Mouse (Mus musculus): ENCODE measurements at regions not wholly inside any gene's neighbourhood (a gene's known extent, or its start where the extent isn't known, plus 50 kb on each side); places are given as distances from the start of the nearest gene placed in this dataset.

DNA sequence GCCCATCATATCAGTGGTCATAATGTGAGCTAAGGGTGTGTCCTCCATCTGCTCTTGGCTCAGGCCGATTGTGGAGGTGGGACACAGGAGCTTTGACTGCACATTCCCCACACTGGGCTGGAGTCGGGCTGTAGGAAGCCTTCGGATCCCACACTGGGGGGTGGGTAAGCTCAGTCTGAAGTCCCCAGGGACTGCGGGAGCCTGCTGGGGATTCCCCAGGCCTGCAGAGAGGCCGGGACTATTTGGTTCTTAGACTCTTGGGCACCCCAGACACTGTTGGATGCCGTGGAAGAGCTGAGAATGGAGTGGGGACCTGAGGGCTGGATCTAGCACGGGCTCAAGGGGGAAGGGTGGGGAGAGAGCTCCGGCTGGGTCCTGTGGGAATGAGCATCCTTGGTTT, 547.1 kb upstream of the Nrp1 start:
- no peak for DNase-seq

DNA sequence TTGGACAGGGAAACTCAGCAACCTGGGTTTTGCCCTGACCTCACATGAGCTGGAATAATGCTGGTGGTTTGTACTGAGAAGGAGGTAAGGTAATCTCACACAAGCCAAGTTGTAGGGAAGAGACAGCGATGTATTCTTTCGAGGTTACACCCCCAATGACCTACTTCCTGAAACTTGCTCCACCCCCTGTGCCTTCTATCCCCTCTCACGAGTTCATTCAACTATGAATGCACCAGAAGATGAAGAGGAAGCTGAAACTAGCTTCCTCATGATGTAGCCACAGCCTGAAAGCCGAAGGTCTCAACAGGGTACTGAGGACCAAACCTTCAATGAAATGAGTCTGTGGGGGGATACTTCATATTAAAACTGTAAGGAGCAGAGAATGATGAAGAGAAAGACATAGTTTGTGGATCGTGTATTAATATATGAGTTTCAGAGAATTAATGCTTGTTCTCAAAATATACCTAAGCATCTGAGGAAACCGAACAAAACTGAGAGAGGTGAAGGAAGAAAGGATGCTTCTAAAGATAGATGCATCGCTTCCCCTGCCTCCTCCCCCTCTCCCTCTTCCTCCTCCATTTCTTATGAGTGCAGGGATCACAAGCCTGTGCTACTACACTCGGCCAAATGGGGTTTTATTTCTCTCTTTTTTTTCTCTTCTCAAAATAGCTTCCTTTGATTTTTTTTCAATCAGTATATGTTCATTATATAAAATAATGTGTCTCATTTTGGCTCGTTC, 543.5 kb upstream of the Nrp1 start:
- no peak for DNase-seq

DNA sequence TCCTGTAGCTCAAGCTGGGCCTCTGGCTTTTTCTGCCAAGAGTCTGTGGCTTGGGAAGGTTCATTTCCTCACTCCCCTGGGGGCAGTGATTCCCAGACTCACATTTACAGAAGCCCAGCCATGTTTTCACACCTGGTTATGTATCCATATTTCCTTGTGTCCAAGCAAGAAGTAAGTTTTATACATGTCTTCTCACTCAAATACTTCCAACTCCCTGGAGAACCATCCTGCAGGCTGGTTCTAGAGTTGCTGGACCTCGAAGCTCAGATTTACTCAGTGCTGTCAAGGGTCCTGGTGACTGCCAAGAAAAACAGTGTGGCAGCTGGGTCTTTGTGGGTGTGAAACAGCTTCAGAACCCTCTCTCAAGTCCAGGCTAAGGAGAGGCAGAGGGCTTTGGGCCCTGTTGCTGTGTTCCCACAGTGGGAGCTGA, 537.6 kb upstream of the Nrp1 start:
- no peak for DNase-seq

DNA sequence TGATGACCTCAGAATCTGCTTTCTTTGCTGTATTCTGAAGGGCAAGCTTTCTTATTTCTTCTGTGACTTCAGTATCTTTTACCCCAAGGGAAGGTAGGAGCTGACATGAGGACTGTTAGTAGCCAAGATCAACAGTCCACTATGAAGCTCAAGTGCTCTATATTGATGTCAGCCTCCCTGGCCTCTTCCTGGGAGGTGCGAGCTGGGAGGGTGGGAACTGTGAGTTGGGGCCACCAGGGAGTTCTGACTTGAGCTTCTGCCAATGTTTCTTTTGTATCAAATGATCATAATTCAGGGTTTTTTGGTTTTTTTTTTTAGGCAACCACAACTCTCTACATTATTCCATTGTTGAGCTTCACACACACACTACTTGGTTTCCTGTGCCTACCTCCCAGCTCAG, 536.8 kb upstream of the Nrp1 start:
- DNase-seq: no peak

DNA sequence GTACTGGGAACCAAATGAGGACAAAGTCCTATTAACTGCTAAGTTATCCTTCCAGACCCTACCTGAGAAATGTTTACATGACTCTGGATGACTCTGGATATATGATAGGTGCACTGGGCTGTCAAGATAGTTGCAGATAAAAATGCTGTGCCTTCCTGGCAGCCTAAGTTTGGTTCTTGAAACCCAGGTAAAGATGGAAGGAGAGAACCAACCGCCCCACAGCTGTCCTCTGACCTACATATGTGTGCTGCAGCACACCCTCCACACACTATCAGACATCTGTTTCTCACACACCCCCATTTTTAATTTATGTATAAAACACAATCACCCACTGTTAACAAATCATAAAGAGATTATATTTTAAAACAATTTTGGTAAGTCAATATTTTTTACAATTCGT, 533.4 kb upstream of the Nrp1 start:
- DNase-seq: no peak

DNA sequence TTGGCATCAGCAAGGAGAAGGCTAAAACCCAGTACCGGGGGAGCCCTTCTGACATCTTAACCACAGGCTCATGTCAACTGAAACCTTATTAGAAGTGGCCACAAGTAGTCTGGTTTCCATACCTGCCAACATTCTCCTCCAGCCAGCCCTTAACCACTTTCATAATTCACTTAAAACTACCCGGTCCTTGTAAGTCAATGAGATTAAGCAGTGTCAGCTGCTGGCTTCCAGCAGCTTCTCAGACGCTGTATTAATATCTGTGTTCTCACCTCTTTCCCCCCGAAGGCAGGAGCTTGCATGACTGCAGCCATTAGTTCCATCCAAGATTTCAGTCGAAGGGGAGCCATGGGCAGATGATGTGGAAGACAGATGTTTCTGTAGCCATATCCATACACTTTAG, 530.6 kb upstream of the Nrp1 start:
- no peak for DNase-seq

DNA sequence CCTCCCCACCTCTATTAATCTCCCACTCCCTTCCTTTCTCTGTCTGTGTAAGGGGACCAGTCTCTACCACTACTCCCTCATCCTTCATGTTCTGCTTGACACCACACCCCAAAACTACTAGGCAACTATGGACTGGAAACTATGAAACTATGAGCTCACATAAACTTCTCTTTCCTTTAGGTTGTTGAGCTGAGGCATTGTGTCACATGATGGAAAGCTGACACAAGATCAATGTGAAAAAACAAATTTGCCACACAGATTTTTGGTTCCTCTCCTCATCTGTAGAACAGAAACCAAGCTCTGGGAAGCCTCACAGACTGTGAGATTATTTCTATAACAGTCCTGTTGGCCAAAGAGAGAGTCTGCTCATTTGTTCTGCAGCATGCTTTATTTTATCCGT, 528.7 kb upstream of the Nrp1 start:
- no peak for DNase-seq

DNA sequence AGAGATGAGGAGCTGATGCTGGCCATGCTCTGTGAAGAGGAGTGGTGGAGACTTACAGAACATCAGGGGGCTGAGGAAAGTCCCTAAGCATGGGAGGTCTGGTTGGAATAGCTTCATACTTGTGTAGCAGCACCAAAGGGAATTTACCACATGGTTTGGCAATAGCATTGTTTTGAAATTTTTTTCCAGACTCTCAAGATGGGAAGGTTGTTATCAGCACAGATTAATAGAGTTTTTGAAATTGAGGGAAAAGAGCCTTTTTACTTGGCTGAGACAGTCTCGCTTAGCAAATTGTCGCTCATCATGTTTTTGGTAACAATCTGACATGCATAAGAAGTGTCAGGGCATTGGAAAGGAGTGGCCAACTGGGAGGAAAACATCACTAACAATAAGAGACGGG, 524.4 kb upstream of the Nrp1 start:
- no peak for DNase-seq

DNA sequence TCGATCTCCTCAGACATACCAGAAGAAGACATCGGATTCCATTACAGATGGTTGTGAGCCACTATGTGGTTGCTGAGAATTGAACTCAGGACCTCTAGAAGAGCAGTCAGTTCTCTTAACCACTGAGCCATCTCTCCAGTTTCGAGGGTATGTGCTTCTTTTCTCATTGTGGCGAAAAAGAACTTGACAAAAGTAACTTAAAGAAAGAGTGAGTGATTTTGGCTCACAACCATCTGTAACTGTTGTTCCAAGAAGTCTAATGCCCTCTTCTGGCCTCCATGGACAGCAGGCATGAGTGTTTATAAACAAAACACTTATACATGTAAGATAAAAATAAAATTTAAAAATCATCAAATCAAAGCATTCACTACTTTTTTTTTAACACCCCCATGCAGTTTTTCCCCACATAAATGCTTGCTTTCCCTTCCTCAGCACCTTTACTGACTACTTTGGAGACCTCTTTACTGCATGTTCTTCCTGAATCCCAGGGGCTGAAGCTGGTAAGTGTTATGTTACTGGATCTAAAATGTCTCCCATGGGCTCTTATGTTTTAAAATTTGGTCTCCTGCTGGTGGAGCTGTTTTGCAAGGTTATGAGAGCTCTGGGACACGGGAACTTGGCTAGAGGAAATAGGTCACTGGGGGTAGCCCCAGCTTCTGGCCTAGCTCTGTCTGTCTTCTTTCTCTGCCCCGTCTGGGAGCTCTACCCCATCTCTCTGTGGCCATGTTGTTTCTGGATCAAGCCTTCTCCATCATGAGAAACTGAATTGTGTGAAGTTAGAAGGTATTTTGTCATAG, 521.8 kb upstream of the Nrp1 start:
- DNase-seq: peak in 1 of 2 experiments; percentile 14

DNA sequence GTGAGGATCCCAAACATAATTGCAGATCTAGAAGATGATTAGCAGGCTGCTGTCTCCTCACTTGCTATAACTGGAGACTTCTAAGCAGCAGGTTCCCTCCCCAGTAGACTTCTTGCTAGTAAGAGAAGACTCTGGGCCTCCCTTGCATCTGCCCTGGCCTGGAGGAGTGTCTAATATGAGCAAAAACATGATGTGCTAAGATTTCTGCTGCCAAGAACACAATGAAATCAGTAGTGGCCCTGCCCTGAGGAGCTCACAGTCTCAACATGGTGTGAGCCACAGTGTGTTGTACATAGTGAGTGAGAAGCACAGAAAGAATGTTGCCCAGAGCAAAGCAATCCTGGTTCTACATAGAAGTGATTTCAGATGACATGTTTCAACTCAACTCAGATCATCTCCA, 520.1 kb upstream of the Nrp1 start:
- DNase-seq: no peak

DNA sequence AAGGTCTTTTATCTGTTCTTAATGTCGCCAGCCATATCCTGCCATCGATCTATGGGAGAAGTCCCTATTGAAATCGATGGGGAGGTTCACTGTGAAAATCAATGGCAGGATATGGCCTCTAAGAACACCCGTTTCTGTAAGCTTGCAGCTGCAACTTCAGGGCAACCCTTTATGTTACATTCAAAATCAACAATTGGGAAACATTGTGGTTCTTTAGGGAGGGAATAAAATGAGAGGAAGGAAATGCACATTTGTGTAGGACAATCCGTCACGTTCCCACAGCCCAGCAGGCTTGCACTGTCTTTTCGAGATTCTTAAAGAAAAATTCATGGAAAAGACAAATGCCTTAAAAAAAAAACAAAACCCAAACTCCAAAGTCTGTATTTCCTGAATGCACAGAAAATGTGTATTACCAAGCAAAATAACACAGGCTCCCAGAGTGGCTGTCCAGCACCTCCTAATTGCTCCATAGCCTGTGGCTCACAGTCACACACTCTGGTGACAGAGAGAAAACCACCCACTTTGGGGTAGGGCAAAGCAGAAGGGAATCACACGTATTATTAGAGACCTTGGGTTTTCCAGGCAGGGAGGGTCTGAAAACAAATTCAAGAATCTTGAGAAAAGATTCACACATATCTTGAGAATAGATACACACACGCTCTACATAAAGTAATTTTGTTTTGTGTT, 510.9 kb upstream of the Nrp1 start:
- DNase-seq: no peak

DNA sequence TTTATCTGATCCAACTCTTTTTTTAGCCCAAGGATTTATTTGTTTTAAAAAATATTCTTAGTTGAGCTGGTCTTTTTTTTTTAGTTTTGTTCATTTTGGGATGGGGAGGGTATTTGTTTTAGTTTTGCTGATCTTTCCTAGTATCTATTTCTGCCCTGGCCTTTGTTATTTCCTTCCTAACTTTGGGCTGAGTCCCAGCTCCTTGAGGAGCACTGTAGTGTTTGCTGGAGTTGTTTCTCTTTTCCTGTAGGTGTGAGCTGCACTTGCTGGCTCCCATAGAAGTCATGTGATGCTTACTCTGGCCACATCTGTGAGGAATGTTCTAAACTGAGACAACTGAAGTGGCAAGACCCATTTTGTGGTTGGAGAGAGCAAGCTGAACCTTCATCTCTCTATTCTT, 508.5 kb upstream of the Nrp1 start:
- peak in 1 of 2 experiments; percentile 10 for DNase-seq

DNA sequence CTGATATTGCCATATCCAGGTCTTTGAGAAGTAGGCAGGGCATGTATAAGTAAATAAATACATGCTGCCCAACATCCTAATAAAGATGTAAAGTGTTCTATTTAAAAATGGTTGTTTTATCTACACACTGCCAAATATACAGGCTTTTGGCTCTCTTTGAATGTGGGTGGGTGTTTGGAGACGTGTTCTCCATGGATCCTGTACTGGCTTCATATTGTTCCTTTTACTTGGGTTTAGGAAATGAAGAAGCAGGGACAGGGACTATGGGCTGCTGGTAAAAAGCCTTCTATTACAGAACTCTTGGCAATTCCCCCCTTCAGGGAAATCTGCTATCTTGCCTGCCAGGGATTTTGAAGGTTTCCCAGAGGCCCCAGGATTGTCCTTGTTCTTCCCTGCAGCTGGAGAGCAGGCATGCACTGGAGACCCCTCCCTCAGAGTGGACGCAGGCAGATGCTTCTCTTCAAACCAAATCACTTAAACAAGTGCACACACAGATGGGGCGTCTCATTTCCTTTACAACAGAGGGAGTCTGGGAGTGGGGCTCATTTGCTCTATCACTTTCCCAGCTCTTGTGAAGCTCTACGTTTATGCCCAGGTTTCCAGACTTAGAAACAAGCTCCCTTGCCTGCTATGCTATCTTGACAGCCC, 502.6 kb upstream of the Nrp1 start:
- no peak for DNase-seq

DNA sequence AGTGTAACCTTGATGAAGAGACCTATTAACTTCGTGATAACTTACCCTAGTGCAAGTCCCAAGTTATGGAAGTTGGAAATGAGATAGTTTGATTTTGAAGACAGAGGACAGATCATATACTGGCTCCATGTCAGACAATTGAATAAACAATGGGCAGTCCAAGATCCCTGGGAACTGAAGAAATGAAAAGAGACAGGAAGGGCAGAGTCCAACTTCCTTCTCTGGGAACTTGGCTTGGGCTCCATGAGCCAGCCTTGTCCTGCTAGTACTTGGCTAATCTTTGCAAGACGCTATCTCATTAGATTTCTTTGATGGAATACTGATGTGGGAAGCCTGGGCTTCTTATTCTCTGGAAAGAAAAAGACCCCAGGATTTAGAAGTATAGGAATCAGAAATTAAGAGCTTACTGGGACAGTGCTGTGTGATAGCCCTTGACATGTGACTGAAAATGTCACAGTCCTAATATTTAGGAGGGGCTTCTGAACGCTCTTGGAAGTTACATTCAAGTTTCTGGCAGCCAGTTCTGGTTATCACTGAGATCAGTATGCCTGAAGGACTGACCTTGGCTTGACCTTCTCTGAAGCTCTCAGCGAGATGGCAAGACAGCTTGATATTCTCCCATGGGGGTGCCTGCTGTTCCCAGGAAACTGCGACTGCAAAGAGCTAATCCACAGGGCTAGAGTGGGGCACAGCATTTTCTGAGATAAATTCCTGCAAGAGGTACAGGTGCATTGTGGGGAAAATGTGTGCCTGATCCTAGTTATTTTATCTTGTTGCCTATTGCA, 501.9 kb upstream of the Nrp1 start:
- peak; percentile 8 to 26 for DNase-seq

DNA sequence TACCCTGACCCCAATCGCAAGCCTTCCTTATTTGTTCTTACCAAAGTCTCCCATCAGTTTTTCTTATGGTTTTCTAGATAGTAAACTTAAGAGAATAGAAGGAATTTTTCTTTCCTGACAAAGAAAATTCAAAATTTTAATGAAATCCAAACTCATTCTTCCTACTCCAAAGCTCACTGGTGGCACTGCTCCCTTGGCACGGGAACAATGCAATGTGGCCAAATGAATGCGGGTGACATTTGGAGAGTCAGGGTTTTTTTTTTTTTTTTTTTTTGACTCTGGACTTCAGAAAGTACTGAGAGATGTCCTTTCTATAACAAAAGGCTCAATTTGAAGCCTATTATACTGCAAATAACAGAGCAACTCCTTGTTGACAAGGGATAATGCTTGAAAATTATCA, 499.4 kb upstream of the Nrp1 start:
- peak in 1 of 2 experiments; percentile 12 for DNase-seq

DNA sequence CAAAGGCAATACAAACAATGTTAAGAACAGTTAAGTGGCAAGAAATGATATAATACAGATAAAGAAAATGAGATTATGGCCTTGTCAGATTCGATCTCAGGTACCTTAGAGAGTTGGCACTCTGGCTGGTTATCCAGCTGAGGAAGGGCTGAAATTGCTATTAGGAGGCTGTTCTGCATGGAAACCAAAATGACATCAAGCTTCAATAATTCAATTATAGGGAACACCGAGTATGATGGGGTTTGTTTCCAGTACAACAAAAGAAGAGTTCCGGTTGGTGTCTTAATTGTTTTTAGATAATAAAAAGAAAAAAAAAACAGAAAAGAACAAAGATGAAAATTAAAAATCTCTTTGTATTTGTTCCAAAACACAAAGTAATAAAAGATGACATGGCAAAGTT, 498.0 kb upstream of the Nrp1 start:
- no peak for DNase-seq

DNA sequence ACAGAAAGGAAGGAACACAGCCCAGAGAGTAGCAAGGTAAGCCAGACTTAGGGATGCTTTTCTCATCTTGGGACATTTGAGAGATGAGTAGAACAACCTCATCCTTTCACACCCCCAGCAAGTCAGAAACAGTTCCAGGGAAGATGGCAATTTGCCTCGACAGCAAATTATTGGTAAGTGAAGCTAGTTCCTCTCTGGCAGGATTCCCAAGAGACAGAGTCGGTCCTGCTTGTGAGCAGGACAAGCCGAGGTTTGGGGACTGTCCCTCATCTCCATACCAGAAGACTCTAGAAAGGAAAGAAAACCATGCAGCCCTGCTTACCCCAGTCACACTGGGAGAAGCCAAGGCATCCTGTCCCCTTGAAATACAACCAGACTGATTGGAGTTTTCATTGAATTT, 497.5 kb upstream of the Nrp1 start:
- no peak for DNase-seq

DNA sequence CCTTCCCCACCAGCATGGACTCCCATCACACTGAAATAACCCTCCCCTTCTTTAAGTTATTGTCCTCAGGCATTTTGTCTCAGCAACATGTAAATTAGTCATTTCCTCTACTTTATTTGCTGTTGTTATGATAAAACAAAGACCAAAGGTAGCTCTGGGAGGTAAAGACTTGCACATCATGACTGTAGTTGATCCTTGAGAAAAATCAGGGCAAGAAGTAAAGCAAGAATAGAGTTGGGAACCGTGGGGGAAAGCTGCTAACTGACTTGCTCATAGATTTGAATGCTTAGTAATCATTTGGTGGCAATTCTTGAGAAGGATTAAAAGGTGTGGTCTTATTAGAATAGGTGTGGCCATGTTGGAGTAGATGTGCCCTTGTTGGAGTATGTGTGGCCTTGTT, 473.8 kb upstream of the Nrp1 start:
- DNase-seq: no peak

DNA sequence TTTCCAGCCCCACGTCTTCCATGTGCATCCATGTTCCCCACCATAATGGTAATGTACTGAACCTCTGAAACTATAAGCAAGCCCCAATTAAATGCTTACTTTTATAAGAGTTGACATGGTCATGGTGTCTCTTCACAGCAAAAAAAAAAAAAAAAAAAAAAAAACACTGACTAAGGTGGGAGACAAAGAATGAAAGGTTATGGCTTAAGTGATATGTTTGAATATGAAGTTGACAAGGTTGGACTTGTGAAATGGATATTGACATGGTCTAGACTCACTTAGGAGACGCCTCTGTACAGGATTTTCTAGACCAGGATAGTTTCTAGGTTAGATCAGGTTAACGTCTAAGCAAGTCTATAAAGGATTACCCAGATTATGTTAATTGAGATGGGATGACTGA, 473.2 kb upstream of the Nrp1 start:
- DNase-seq: no peak

DNA sequence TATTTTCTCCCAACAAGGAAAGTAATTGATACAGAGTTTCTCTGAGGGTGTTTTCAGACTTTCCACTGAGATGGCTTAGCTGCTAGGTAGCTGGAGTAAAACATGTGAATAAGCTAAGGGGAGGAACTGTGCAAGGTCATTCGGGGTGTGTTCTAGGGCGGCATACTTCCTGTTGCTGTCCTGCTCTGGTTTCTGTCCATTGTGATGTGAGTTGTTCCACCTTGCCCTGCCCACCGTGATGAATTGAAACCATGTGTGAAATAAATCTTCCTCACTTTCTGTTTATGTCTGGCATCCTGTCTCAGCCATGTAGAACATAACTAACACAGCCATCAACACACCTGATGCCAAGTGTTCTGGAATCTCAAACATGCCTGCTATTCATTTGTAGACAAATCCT, 472.6 kb upstream of the Nrp1 start:
- DNase-seq: no peak

DNA sequence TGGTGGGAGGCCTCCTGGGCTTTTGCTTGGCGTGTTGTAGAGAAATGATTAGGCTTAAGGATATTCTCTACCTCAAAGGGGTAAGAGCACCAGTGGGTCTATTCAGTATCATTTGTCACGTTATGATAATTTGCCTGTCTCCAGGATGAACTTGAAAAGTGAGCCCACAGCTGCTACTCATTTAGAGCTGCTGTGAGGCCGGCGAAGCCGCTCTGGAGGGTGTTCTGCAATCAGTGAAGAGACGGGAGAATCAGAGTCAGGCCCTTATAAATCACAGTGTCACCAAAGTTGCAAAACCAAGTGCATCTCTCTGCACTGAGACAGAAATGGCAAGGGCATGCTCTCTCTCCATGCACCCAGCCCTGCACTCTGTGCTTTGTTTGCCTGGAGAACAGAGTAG, 467.7 kb upstream of the Nrp1 start:
- no peak for DNase-seq

DNA sequence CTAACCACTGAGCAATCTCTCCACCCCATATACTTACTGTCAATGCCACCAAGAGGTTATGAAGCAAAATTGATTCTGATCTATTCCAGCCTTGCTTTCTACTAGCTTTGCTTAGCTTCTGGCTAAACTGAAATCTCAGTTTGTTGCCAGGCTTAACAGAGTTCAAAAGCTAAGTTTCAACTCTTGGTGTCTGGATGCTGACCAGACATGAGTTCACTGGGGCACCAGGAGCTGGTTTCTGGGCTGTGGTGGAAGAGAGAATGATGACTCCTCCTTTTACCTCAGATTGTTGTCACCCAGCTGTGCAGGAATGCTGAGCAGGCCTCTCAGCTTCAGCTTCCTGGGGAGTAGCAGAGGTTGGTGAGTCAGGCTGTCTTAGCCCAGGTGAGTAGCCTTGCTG, 464.1 kb upstream of the Nrp1 start:
- DNase-seq: no peak

Data from adrenal gland, postnatal 36 days (tissue).